Comparison of ENCODE assay signal across 12 mouse cellular contexts in the genomic region with DNA sequence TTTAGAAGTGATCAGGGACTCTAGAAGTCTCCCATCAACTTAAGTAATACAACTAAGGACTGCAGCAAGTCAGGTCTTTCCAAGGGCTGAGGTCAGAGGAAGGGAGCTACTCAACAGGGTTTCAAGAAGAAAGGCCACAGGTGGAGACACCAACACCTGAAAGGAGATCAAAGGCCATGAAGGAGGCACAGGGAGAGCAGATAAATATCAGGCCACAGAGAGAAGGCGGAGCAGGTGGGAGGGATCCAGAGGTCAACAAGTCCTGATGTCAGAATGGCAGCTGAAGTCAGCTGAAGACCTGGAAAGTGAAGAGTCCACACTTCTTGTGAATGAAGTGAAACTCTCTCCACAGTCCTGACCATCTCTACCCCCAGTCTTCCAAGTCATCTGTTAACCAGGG. TPM values are rescaled to one million over a fixed set of nuclear protein-coding genes. Genes with fewer than 3 reads are reported as not detected.
DNase-seq lines count a peak whose midpoint lies in the region; ATAC-seq and TF ChIP-seq lines count a peak whose summit lies in the region.
"Had no signal": no experiment of that assay in that cellular context is flagged by ENCODE, and none has a peak within 500 bp of the region (broad histone marks: within the 10 kb centered on the region; RNA-seq: fewer than 3 reads in every experiment).

No protein-coding gene starts in this region.

- no peak overlapping the region for H3K9ac ChIP-seq in hindbrain, postnatal 0 days (replicated peaks; ENCODE audit: low read length)
- no peak overlapping the region for H3K9ac ChIP-seq in hindbrain, embryonic 12.5 days
- no peak overlapping the region for H3K9ac ChIP-seq in kidney, postnatal 0 days (ENCODE audit: low read depth, low read length)
- H3K9ac ChIP-seq: forebrain, postnatal 0 days; hindbrain, embryonic 14.5 days; neural tube, embryonic 12.5 days had no signal

- no peaks in the 10 kb centered on the region for H3K36me3 ChIP-seq in hindbrain, postnatal 0 days (ENCODE audit: insufficient read depth, low read length)
- no peaks in the 10 kb centered on the region for H3K36me3 ChIP-seq in hindbrain, embryonic 12.5 days
- no peaks in the 10 kb centered on the region for H3K36me3 ChIP-seq in spleen, adult 2 months (ENCODE audit: control insufficient read depth, insufficient read depth, low read length)
- no peaks in the 10 kb centered on the region for H3K36me3 ChIP-seq in kidney, postnatal 0 days (ENCODE audit: insufficient read depth, low read length)
- H3K36me3 ChIP-seq: neural tube, embryonic 12.5 days had no signal

- H3K4me1 ChIP-seq in hindbrain, postnatal 0 days (ENCODE audit: insufficient read depth, low read length), result no peaks in the 10 kb centered on the region
- H3K4me1 ChIP-seq in hindbrain, embryonic 12.5 days, result no peaks in the 10 kb centered on the region
- peaks cover 19% of the 10 kb centered on the region for H3K4me1 ChIP-seq in spleen, adult 2 months (ENCODE audit: control insufficient read depth, insufficient read depth, insufficient read length)
- no peaks in the 10 kb centered on the region for H3K4me1 ChIP-seq in kidney, postnatal 0 days (replicated peaks; ENCODE audit: insufficient read depth, low read length)
- H3K4me1 ChIP-seq: neural tube, embryonic 12.5 days had no signal

- no peak for DNase-seq in hindbrain, postnatal 0 days (ENCODE audit: low spot score)
- DNase-seq in spleen, adult 2 months (ENCODE audit: low read depth in 1 of 2, low spot score in 2 of 2), result no peak
- DNase-seq in spleen, postnatal 14 days (ENCODE audit: low spot score in 2 of 2), result no peak
- no peak for DNase-seq in kidney, postnatal 0 days (ENCODE audit: low spot score)
- DNase-seq in frontal cortex, postnatal 14 days (ENCODE audit: low spot score in 2 of 2), result no peak
- no peak for DNase-seq in frontal cortex, postnatal 25 days (ENCODE audit: low spot score in 2 of 2)
- DNase-seq: forebrain, postnatal 0 days; thymus, adult 2 months had no signal

- no peak overlapping the region for H3K4me3 ChIP-seq in hindbrain, postnatal 0 days (ENCODE audit: low read length)
- no peak overlapping the region for H3K4me3 ChIP-seq in hindbrain, embryonic 12.5 days
- no peak overlapping the region for H3K4me3 ChIP-seq in spleen, adult 2 months (ENCODE audit: extremely low read depth, insufficient read depth, insufficient read length)
- H3K4me3 ChIP-seq in kidney, postnatal 0 days (replicated peaks; ENCODE audit: low read depth, low read length), result no peak overlapping the region
- H3K4me3 ChIP-seq: neural tube, embryonic 12.5 days had no signal

- WGBS in hindbrain, postnatal 0 days, result 88% methylated on average over 1 of the region's 1 CpGs
- 90% methylated on average over 1 of the region's 1 CpGs for WGBS in hindbrain, embryonic 12.5 days
- WGBS in spleen, adult 2 months, result 83% methylated on average over 1 of the region's 1 CpGs
- WGBS in kidney, postnatal 0 days, result 94% methylated on average over 1 of the region's 1 CpGs

- ATAC-seq in hindbrain, postnatal 0 days, result no peak
- ATAC-seq in hindbrain, embryonic 12.5 days (ENCODE audit: low FRiP score), result no peak
- ATAC-seq in kidney, postnatal 0 days (replicated peaks; ENCODE audit: low FRiP score, low read depth), result no peak
- ATAC-seq: forebrain, postnatal 0 days had no signal

- H3K27me3 ChIP-seq in hindbrain, postnatal 0 days (ENCODE audit: insufficient read depth, low read length), result no peaks in the 10 kb centered on the region
- no peaks in the 10 kb centered on the region for H3K27me3 ChIP-seq in hindbrain, embryonic 12.5 days
- no peaks in the 10 kb centered on the region for H3K27me3 ChIP-seq in spleen, adult 2 months (ENCODE audit: control insufficient read depth, insufficient read depth, low read length)
- H3K27me3 ChIP-seq in kidney, postnatal 0 days (ENCODE audit: insufficient read depth, low read length), result no peaks in the 10 kb centered on the region
- H3K27me3 ChIP-seq: neural tube, embryonic 12.5 days had no signal

- H3K9me3 ChIP-seq in hindbrain, postnatal 0 days (ENCODE audit: low read length), result no peaks in the 10 kb centered on the region
- H3K9me3 ChIP-seq in hindbrain, embryonic 12.5 days (replicated peaks), result no peaks in the 10 kb centered on the region
- no peaks in the 10 kb centered on the region for H3K9me3 ChIP-seq in kidney, postnatal 0 days (replicated peaks; ENCODE audit: low read length)
- H3K9me3 ChIP-seq: neural tube, embryonic 12.5 days had no signal

- TF ChIP-seq POLR2A in spleen, adult 2 months (IDR thresholded peaks at IDR 0.05; ENCODE audit: low read depth, low read length), result no peak

- H3K27ac ChIP-seq in hindbrain, postnatal 0 days, result peak overlapping the region; percentile 27; the same call in 1 of the 2 replicates
- no peak overlapping the region for H3K27ac ChIP-seq in hindbrain, embryonic 12.5 days
- peak overlapping the region; percentile 24; the same call in 1 of the 2 replicates for H3K27ac ChIP-seq in spleen, adult 2 months (ENCODE audit: insufficient read depth, low read length)
- peak overlapping the region; percentile 54; the same call in 1 of the 2 replicates for H3K27ac ChIP-seq in kidney, postnatal 0 days
- H3K27ac ChIP-seq: hindbrain, embryonic 14.5 days; neural tube, embryonic 12.5 days had no signal

- no peak overlapping the region for H3K4me2 ChIP-seq in hindbrain, postnatal 0 days (ENCODE audit: low read depth, low read length)
- H3K4me2 ChIP-seq in hindbrain, embryonic 12.5 days (replicated peaks), result no peak overlapping the region
- no peak overlapping the region for H3K4me2 ChIP-seq in kidney, postnatal 0 days (ENCODE audit: low read length)
- H3K4me2 ChIP-seq: hindbrain, embryonic 14.5 days; neural tube, embryonic 12.5 days had no signal

- no peak for TF ChIP-seq CTCF in hindbrain, postnatal 0 days (IDR thresholded peaks at IDR 0.05; ENCODE audit: low read depth)
- no peak for TF ChIP-seq CTCF in spleen, adult 2 months (IDR thresholded peaks at IDR 0.05; ENCODE audit: extremely low read depth, insufficient read depth, insufficient read length, insufficient replicate concordance)
- TF ChIP-seq CTCF in kidney, postnatal 0 days (IDR thresholded peaks at IDR 0.05; ENCODE audit: low read depth), result no peak

RNA-seq across cellular contexts. Expression of gene Arap2, which starts 2.9 kb away (rescaled TPM):
- total RNA-seq in hindbrain, postnatal 0 days (2014; rRNA removed), result 14.3 and 17.2 TPM in 2 replicates
- polyA plus RNA-seq in hindbrain, postnatal 0 days (2015; fragmentation: Nextera tagmentation; extraction: Ambion mirVana), result 14.2 and 14.5 TPM in 2 replicates
- 3.0 and 4.4 TPM in 2 replicates for polyA plus RNA-seq in hindbrain, embryonic 12.5 days (2016; fragmentation: Nextera tagmentation; extraction: Ambion mirVana)
- polyA plus RNA-seq in spleen, adult 2 months (2012; rRNA removed), result 4.5 and 6.5 TPM in 2 replicates
- 5.4 and 9.5 TPM in 2 replicates for polyA plus RNA-seq in kidney, postnatal 0 days (2015; fragmentation: Nextera tagmentation; extraction: Ambion mirVana)

RNA-seq across cellular contexts. Expression of gene Dthd1, which starts 50.6 kb away (rescaled TPM):
- not detected in 2 replicates for total RNA-seq in hindbrain, postnatal 0 days (2014; rRNA removed)
- not detected in 2 replicates for polyA plus RNA-seq in hindbrain, postnatal 0 days (2015; fragmentation: Nextera tagmentation; extraction: Ambion mirVana)
- polyA plus RNA-seq in hindbrain, embryonic 12.5 days (2016; fragmentation: Nextera tagmentation; extraction: Ambion mirVana), result not detected in 2 replicates
- 0.05 and 0.06 TPM in 2 replicates for polyA plus RNA-seq in spleen, adult 2 months (2012; rRNA removed)
- not detected in 2 replicates for polyA plus RNA-seq in kidney, postnatal 0 days (2015; fragmentation: Nextera tagmentation; extraction: Ambion mirVana)
- total RNA-seq: ES-E14 had no signal
- polyA plus RNA-seq: forebrain, postnatal 0 days; hindbrain, embryonic 14.5 days; neural tube, embryonic 12.5 days had no signal
